Mouse (Mus musculus) kidney, embryonic 14.5 days (tissue): ENCODE measurements at regions not wholly inside any gene's neighbourhood (a gene's known extent, or its start where the extent isn't known, plus 50 kb on each side); places are given as distances from the start of the nearest gene placed in this dataset.

Source experiments
- ATAC-seq: fragments of 200-750 bp; cut with Nextera tagmentation; 2 replicates; pipeline ENCODE4 v1.8.0; 2017; ENCODE audit warnings: moderate number of reproducible peaks, mild to moderate bottlenecking, moderate TSS enrichment, moderate library complexity; ENCODE audit not compliant: low FRiP score, low TSS enrichment
- H3K27ac ChIP-seq: fragments of 300-500 bp; sonication (generic); 2 replicates; pipeline ENCODE4 v1.5.1; 2014; ENCODE audit warnings: low read depth, mild to moderate bottlenecking, low read length, moderate library complexity, mixed read lengths
- H3K27me3 ChIP-seq: fragments of 300-500 bp; sonication (generic); 2 replicates; pipeline ENCODE4 v1.6.1; 2014; ENCODE audit warnings: mild to moderate bottlenecking, low read length; ENCODE audit not compliant: control insufficient read depth, insufficient read depth
- H3K36me3 ChIP-seq: fragments of 300-500 bp; sonication (generic); 2 replicates; pipeline ENCODE4 v1.6.1; 2014; ENCODE audit warnings: low read length, mixed read lengths; ENCODE audit not compliant: control insufficient read depth, insufficient read depth
- H3K4me1 ChIP-seq: fragments of 300-500 bp; sonication (generic); 2 replicates; pipeline ENCODE4 v1.6.1; 2014; ENCODE audit warnings: low read length, mixed read lengths; ENCODE audit not compliant: control insufficient read depth, insufficient read depth
- H3K4me2 ChIP-seq: fragments of 300-500 bp; sonication (generic); replicated peaks from 2 replicates; pipeline ENCODE4 v1.6.1; 2014; ENCODE audit warnings: low read depth, mild to moderate bottlenecking, low read length
- H3K4me3 ChIP-seq: fragments of 300-500 bp; sonication (generic); 2 replicates; pipeline ENCODE4 v1.5.1; 2014; ENCODE audit warnings: mild to moderate bottlenecking, low read length
- H3K9ac ChIP-seq: fragments of 300-500 bp; sonication (generic); 2 replicates; pipeline ENCODE4 v1.6.1; 2014; ENCODE audit warnings: low read depth, mild to moderate bottlenecking, low read length, moderate library complexity
- H3K9me3 ChIP-seq: fragments of 300-500 bp; sonication (generic); 2 replicates; pipeline ENCODE4 v1.6.1; 2016; ENCODE audit warnings: low read length; ENCODE audit not compliant: control insufficient read depth
- WGBS: fragments of 180-500 bp; shearing (Covaris S2); extraction: QIAGEN DNeasy Blood & Tissue Kit; methylation state at CpG from one replicate; pipeline ENCODE4 v1.1.7; 2014; 5-methylcytosine and 5-hydroxymethylcytosine counted together

DNA sequence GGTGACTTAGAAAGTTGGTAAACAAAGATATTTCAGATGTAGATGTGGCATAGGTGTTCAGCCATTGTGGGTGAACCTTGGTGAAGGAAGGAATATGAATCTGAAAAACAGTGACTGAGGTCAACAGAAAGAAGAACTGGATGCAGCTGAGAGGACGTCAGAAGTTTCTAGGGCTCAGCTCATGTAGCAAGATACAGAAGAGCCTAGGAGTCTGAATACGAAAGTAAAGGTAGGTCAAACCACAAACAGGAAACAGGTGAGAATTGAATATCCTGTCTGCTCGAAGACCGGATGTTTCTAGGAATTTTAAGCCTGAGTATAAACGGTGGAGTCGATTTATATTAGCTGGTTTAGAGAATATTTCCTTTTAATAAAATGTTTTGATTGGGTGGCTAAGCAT, 223.7 kb upstream of the Cblb start:
- Histone ChIP-seq H3K27ac (no peak overlapping the region), H3K9me3 (no peaks in the 10 kb centered on the region), H3K4me1 (no peaks in the 10 kb centered on the region), H3K9ac (no peak overlapping the region), H3K27me3 (no peaks in the 10 kb centered on the region), H3K4me3 (no peak overlapping the region), H3K36me3 (no peaks in the 10 kb centered on the region), H3K4me2 (no peak overlapping the region)
- no peak for ATAC-seq
- WGBS, result 86% methylated on average over 6 of the region's 6 CpGs

DNA sequence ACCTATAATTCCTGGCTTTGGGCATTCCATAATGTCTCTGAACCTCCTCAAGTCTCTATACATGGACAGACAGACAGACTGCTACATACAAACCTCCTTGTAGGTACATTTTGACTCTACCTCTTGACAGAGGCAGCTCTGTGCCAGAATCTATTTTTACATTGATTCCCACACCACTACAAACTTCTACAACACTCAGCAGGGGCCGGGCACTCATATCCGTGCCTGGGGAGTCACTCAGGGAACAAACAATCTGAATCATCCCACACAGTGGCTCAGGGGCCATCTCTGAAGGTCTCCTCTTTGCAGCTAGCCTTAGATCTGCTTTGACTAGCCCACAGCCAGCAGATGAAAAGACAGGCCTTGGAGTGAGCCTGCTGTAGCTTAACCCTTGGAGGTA, 221.9 kb upstream of the Cblb start:
- ATAC-seq, result no peak
- H3K4me3 ChIP-seq, result no peak overlapping the region
- H3K9me3 ChIP-seq, result no peaks in the 10 kb centered on the region
- no peaks in the 10 kb centered on the region for H3K27me3 ChIP-seq
- 85% methylated on average over 2 of the region's 2 CpGs for whole genome bisulfite sequencing
- no peak overlapping the region for H3K9ac ChIP-seq
- H3K4me1 ChIP-seq, result no peaks in the 10 kb centered on the region
- H3K4me2 ChIP-seq, result no peak overlapping the region
- no peak overlapping the region for H3K27ac ChIP-seq
- no peaks in the 10 kb centered on the region for H3K36me3 ChIP-seq

DNA sequence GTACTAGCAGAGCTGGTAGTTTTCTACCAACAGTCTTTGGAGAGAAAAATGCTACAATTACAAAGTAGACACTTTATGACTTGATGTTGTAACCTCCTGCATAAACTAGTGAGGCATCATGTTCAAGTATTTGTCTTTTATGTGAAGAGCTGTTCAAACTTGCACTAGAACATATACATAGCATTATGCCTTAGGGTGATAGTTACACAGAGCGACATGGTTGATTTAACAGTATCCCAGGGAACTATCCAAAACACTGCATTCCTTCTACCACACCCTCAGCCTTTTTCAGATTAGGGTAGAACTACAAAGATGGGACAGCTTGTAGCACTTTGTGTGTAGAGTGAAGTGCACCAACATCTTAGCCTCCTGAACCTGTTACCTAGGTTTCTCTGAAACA, 220.0 kb upstream of the Cblb start:
- H3K4me3 ChIP-seq, result no peak overlapping the region
- no peak overlapping the region for H3K27ac ChIP-seq
- no peaks in the 10 kb centered on the region for H3K27me3 ChIP-seq
- 90% methylated on average over 1 of the region's 1 CpGs for WGBS
- H3K4me1 ChIP-seq, result no peaks in the 10 kb centered on the region
- no peak overlapping the region for H3K4me2 ChIP-seq
- H3K36me3 ChIP-seq, result no peaks in the 10 kb centered on the region
- no peak overlapping the region for H3K9ac ChIP-seq
- ATAC-seq, result no peak
- no peaks in the 10 kb centered on the region for H3K9me3 ChIP-seq

DNA sequence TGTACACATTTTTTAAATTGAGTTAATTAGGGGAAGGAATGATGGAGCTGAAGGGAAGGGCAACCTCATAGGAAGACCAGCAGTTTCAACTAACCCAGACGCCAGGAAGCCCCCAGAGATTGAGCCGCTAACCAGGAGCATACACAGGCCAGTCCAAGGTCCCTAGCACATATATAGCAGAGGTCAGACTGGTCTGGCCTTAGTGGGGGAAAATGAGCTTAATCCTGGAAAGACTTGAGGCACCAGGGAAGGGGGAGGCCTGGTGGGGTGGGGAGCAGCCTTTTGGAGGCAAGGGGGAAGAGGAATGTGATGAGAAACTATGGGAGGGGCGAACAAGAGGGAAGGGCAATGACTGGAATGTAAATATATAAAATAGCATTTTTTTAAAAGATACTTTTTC, 188.3 kb upstream of the Cblb start:
- H3K27ac ChIP-seq, result no peak overlapping the region
- no peaks in the 10 kb centered on the region for H3K9me3 ChIP-seq
- no peak overlapping the region for H3K4me2 ChIP-seq
- H3K27me3 ChIP-seq, result no peaks in the 10 kb centered on the region
- H3K4me1 ChIP-seq, result no peaks in the 10 kb centered on the region
- H3K9ac ChIP-seq, result no peak overlapping the region
- 83% methylated on average over 3 of the region's 3 CpGs for WGBS
- no peak overlapping the region for H3K4me3 ChIP-seq
- no peak for ATAC-seq
- no peaks in the 10 kb centered on the region for H3K36me3 ChIP-seq

DNA sequence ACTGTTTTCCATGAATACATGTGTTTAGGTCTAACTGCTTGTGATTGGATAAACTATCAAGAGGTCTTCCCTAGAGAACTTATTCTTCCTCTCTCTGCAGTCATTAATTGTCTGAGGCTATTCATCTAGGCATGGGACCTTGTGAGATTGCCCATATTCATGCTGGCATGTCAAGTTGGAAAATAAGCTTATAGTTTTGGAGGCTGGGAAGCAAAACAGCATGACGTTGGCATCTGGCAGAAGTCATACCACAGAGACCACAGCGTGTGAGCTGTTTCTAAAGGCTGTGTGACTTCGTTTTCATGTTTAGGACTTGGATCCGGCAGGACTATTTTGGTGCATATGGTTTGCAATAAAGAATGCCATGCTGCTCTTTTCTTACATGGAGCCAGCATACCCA, 185.5 kb upstream of the Cblb start:
- H3K4me3 ChIP-seq, result no peak overlapping the region
- no peaks in the 10 kb centered on the region for H3K36me3 ChIP-seq
- no peak for ATAC-seq
- no peaks in the 10 kb centered on the region for H3K27me3 ChIP-seq
- H3K4me1 ChIP-seq, result no peaks in the 10 kb centered on the region
- no peak overlapping the region for H3K27ac ChIP-seq
- no peak overlapping the region for H3K4me2 ChIP-seq
- H3K9me3 ChIP-seq, result no peaks in the 10 kb centered on the region
- H3K9ac ChIP-seq, result no peak overlapping the region
- 88% methylated on average over 4 of the region's 4 CpGs for WGBS

DNA sequence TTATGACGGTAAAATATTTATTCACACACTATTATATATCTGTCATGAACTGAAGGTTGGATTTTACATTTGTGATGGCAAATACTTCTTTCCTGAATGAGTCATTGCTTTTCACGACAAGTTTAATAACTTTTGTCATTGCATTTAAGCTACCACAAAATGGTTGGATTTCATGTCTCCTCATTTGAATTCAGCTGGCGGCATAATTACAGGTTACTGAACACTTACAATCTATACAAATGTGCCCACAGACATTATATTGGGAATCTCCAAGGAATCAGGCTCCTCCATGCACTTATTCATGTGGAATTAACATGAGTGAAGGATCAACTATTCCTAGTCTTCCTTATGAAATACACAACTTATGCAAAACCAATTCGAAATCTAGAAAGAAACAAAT, 150.3 kb upstream of the Cblb start:
- WGBS, result 94% methylated on average over 4 of the region's 4 CpGs
- no peak overlapping the region for H3K4me3 ChIP-seq
- no peak for ATAC-seq
- no peaks in the 10 kb centered on the region for H3K27me3 ChIP-seq
- no peaks in the 10 kb centered on the region for H3K36me3 ChIP-seq
- no peaks in the 10 kb centered on the region for H3K4me1 ChIP-seq
- H3K9me3 ChIP-seq, result no peaks in the 10 kb centered on the region
- H3K4me2 ChIP-seq, result no peak overlapping the region
- no peak overlapping the region for H3K27ac ChIP-seq
- H3K9ac ChIP-seq, result no peak overlapping the region

DNA sequence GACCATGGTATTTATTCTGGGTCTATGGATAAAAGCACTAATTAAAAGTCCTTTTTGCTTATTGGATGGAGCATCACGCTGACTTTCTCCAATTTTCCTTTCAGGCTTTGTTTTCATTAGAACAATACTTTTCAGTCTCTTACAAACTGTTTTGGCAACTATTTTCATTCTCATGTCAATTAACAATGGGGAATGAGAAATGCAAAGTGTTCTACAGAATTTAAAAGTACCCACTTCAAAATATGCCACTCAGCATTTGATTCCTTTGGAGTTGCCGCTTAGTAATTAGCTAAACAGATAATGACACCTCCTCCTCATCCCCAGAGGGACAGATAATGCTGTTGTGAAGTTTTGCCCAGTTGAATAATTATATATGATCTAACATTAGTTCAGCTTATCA, 149.9 kb upstream of the Cblb start:
- Histone ChIP-seq H3K27ac (no peak overlapping the region), H3K4me1 (no peaks in the 10 kb centered on the region), H3K36me3 (no peaks in the 10 kb centered on the region), H3K4me3 (no peak overlapping the region), H3K9ac (no peak overlapping the region), H3K27me3 (no peaks in the 10 kb centered on the region), H3K4me2 (no peak overlapping the region), H3K9me3 (no peaks in the 10 kb centered on the region)
- no peak for ATAC-seq
- WGBS, result 91% methylated on average over 2 of the region's 2 CpGs

DNA sequence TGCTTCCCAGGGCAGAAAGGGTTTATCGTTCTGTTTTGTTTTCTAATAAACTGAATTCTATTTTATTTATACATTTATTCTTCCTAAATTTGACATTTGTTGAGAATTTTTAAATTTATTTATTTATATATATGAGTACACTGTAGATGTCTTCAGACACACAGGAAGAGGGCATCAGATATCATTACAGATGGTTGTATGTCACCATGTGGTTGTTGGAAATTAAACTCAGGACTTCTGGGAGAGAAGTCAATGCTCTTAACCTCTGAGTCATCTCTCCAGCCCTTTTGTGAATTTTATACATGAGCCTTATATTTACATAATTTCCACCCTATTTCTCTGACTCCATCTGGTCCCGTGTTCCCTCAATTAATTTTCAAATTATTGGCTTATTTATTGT, 147.2 kb upstream of the Cblb start:
- H3K27me3 ChIP-seq, result no peaks in the 10 kb centered on the region
- 89% methylated on average over 2 of the region's 2 CpGs for WGBS
- no peak overlapping the region for H3K4me3 ChIP-seq
- no peaks in the 10 kb centered on the region for H3K9me3 ChIP-seq
- no peak for ATAC-seq
- no peak overlapping the region for H3K9ac ChIP-seq
- H3K4me2 ChIP-seq, result no peak overlapping the region
- no peak overlapping the region for H3K27ac ChIP-seq
- no peaks in the 10 kb centered on the region for H3K4me1 ChIP-seq
- H3K36me3 ChIP-seq, result no peaks in the 10 kb centered on the region

DNA sequence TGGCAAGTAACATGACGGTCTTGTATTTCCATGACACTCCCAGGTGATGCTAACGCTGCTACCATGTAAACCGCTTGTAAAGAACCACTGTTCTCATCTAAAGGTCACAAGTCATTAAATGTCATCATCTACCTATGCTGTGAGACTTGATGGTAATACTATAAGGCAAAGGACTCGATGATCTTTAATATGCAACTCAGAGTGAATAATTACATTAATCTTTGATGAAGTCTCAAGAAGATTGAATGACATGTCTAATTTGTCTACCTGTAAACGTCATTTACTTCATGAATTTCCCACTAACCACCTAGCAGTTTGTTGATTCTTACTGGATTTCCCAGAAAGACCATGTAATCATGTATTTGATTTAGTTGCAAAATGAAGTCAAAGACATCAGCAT, 143.5 kb upstream of the Cblb start:
- 87% methylated on average over 5 of the region's 5 CpGs for WGBS
- Histone ChIP-seq H3K27me3 (no peaks in the 10 kb centered on the region), H3K4me1 (no peaks in the 10 kb centered on the region), H3K9me3 (no peaks in the 10 kb centered on the region), H3K27ac (no peak overlapping the region), H3K4me3 (no peak overlapping the region), H3K9ac (no peak overlapping the region), H3K4me2 (no peak overlapping the region), H3K36me3 (no peaks in the 10 kb centered on the region)
- ATAC-seq, result no peak

DNA sequence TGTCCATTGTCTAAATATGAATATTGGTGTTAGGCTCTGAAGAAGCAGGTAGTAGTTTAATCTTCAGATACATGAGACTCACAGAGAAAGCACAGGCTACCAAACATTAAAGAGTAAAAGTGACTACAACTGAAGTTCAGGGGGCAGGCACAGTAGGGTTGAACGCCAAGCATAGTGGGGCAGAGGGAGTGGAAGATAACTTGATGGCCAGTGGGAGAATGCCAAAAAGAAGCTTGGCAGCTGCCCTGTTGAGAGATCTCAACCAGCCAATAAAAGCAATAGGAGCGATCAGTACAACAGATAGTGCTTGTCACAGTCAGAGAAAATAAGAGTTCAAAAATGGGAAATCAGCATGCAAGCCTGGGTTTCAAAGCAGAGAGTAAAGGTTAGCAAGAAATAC, 125.4 kb upstream of the Cblb start:
- no peaks in the 10 kb centered on the region for H3K27me3 ChIP-seq
- ATAC-seq, result no peak
- H3K9me3 ChIP-seq, result peaks cover 3% of the 10 kb centered on the region; the same call in 1 of the 2 replicates
- H3K4me2 ChIP-seq, result no peak overlapping the region
- no peaks in the 10 kb centered on the region for H3K36me3 ChIP-seq
- no peak overlapping the region for H3K27ac ChIP-seq
- WGBS, result 89% methylated on average over 2 of the region's 2 CpGs
- no peak overlapping the region for H3K4me3 ChIP-seq
- H3K4me1 ChIP-seq, result no peaks in the 10 kb centered on the region
- H3K9ac ChIP-seq, result no peak overlapping the region
